Mouse (Mus musculus): Measurements from ENCODE around the gene Wdr91. TPM values are rescaled to one million over a fixed set of nuclear protein-coding genes. Genes with fewer than 3 reads are reported as not detected.

Wdr91 gene
- total RNA-seq, 2 experiments from 2014 or later: 35.1 to 36.5 TPM

DNA sequence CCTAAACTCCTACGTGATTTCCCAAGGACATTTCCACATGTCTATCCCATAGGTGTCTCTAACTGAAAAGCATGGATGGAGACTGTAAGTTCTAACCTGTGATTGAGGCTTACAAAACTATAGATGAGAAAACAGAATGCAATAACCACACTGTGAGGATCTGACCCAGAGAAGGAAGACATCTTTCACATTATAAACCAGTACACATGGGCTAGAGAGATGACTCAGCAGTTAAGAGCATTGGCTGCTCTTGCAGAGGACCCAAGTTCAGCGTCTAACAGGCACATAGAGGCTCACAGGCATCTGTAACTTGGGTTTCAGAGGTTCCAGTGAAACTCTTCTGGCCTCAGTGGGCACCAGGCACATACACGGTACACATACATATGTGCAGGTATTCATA, 3.8 kb upstream of the Wdr91 start:
- no peak for DNase-seq

DNA sequence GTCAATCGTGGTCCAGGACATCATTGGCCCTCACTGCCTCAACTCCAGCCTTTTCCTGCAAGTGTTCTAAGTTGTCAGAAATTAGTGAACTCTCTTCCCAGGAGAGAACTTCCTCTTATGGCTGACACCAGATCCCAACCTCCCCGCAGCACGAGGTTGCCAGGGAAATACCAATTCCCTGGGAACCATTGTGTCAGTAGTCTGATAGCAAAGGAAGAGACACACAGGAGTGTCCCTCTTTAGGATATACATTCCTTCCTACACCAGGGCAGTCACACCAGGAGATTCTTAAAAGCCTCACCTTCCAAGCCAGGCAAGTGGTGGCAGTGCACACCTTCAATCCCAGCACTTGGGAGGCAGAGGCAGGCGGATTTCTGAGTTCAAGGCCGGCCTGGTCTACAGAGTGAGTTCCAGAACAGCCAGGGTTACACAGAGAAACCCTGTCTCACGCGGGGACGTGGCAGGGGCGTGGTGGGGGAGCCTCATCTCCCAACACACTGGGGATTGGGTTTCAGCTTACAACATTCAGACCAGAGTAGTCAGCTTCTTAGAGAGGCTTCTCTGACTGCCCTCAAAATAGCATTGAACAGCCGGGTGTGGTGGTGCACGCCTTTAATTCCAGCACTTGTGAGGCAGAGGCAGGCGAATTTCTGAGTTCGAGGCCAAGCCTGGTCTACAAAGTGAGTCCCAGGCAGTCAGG, 2.8 kb upstream of the Wdr91 start:
- no peak for DNase-seq

DNA sequence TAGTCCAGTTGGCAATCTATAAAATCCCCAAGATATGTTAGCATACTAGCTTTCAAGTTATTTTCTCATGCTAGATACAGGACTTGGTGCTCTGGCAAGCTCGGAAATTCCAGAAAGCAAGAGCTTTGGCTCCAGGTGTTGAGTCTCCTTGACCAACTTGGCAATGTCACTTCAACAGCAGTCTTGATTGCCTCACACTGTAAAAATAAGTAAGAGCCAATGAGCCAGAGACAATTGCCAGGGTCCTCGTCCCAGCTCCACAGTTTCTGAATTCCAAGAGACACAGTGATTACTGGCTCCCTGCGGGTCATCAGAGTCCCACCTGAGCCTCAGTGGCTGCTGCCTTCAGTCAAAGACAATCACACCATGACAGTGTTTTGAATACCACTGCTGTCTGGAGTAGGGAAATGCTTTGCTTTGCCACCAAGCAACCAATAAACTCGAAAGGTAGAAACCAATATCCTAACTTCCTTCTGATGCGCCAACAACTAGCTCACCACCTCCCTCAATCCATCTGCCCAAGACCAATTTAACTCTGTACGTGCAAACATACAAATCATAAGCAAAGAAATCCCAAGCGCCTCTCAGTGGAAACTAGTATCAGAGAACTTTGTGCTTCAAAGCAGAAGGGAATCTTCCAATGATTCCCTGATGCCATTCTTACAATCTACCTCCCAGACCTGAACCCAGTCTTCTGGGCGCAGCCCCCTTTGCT, 888 bp downstream of the Wdr91 start:
- DNase-seq: no peak

DNA sequence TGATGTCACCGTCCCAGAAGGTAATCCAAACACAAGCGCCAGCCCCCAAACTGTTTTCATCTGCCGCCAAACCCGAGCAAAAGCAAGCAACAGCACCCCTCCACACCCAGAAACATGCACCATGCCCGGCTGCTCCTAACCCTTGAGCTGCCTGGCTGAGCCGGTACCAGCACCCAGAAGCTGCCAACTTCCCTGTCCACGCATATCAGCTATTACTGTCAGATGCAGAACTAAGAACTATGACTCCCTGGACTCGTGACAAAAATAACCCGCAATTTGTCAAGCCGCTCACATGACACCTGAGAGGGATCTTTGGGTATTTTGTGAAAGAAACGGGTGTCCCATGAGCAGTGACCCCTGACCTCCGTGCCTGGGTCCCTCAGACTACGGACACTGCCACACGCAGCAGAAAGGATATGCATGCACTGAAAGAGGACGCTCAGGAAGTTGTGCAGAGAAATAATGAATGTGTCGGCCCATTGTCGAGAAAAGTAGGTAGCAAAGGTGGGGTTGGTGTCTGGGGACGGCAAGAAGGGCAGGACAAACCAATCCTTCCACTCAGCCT, 2.9 kb downstream of the Wdr91 start:
- no peak for DNase-seq

DNA sequence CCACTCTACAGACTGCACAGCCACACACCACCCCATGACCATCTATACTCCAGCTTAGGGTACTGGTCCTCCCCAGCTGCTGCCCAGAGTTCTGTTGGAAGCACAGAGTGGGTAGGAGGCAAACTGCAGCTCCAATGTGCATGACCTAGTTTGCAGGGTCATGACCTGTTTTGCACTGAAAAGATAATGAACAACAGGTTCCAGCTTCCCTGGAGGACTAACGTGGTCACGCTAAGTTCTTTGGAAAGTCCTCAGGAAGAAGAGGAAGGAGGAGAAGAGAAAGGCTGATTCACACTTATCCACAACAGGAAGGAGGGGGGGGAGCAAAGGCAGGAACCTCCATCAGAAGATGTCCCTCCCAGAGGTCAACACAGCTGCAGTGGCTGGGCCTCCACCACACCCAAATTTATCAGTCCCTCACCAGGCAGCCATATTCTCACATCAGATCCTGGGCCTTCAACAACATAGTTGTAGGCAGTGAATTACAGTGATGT, 3.5 kb downstream of the Wdr91 start:
- DNase-seq: no peak

DNA sequence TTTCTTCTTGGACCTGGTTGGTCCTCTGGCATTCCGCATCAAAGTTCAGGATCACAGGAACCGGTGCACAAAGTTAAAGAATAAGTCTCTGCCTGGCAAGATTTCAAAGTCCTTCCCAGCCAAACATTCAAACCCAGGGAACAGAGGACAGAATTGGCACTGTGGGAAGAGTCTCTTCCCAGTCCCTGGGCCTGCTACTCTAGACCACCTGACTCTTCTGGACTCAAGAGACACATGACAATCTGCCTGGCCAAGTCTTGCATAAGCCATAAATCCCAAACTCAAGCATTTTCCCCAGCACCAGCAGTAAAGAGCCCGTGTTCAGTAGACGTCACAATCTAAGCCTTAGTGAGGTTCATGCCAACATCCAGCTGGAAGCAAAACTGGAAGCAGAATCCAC, 4.0 kb downstream of the Wdr91 start:
- no peak for DNase-seq

DNA sequence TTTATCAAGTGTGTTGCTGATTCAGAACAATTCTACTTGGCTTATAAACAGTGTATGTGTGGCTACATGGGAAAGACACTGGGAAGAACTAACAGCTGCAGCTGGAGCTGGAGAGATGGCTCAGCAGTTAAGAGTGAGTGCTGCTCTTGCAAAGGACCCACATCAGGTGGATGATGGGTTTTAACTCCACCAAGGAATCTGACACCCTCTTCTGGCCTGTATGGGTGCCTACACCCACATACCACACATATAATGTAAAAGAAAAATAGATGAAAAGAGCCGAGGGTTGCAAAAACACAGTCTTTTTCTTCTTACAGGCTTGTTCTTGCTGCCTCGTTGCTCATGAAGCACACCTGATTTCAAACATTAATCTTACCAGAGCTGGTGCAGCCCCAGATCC, 4.6 kb downstream of the Wdr91 start:
- DNase-seq: no peak

DNA sequence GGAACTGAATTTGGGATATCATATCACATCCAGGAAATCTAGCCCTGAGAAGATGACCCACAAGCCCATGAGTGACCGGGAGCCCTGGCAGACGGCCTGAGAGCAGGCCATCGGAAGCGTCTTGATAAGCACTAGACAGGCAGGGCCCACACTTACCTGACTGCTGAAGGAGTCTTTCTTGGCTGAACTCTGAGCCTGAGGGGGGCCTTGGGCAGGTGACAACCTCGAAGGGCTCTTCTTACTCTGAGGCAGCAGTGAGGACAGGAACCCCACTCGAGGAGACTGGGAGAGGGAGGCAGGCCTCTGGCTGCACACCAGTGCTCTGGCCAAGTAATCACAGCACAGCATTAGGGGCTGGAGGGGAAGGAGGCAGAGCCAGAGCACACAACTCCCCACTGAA, 6.3 kb downstream of the Wdr91 start:
- DNase-seq: no peak

DNA sequence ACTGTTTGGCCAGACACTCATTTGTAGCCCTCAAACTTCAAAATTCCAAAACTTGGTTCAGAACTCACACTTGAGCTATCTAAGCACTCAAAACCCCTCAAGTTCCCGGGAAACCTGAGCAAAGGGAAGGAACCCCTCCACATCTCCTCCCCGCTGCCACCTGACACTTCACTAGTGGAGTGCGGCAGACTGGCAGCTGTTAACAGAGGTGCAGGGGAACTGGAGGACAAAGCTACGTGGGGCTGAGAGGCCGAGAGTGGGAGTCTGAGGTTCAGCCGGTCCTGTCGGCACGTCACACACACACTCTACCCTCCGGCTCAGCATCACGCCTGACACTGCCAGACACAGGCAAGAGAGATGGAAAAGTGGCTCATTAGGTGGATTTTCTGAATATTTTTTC, 6.8 kb downstream of the Wdr91 start:
- no peak for DNase-seq

DNA sequence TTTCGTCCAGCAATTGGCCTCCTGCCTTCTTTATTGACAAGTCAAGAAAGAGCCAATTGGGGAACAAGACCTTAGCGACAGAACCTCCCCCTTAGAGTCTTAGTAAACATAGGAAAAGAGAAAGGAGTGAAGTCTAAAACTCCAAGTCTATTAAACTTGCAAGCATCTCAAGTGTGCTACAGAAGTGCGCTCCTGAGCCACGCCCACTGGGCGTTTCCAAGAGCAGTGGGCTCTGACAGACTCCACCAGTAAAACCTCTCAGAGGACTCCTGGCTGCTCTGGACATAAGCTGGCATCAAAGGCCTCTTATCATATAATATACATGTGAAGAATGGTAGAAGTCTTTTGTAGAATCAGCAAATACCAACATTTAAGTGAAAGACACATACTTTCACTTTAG, 7.2 kb downstream of the Wdr91 start:
- no peak for DNase-seq

DNA sequence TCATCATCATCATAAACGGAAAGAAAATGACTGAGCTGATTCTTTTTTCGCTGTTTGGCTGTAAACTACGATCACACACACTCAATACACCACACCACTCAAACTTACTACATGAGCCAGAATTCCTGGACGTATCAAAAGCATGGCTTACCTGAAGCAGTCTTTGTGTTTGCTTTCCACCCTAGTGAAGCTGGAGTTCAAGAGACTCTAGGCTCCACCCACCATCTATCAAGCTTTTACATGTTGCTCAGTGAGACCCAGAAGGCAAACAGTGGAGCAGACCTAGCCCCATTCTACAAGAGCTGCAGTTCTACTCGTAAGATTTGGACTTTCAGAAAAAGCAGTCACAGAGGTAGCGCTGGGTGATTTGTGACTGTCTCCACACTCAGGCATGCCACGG, 8.1 kb downstream of the Wdr91 start:
- DNase-seq: no peak

DNA sequence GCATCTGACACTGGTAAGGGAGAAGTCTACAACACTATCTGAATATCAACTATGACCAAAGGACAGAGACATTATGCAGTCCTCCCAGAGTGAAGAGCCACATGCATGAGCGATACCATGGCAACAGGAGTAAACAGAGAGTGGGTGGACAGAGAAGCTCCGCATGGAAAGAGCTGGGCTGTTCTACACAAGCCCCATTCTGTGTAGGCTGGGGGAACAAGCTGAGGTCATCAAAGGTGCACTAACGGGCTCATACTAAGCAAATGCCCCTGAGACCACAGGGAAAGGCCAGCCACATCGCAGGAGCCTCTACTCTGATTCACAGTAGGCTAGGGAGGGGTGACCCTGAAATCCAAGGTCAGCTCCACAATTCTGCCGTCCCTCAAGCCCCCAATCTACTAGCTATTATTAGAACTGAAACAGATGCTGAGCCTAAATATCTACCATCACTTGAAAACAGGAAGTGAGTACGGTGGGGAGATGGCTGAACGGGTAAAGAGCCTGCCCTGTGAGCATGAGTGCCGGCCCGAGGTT, 8.7 kb downstream of the Wdr91 start:
- no peak for DNase-seq

DNA sequence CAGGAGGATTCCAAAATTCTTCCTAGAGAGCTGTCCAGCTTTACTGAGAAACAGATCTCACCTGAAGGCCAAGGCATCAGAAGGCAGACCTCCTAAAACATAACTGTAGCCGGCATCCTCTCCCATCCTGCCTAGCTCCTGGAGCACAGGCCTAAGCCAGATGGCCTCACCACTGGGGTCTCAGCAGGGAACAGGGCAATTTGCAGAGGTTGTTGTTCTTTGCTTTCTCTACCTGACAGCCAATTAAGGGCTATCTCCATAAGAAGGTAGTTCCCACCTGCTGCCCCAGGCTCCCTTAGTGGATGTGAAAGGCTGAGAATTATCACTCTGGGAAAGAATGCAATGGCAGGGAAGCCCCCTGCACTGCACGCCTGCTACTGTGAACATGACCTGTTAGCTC, 9.7 kb downstream of the Wdr91 start:
- no peak for DNase-seq

DNA sequence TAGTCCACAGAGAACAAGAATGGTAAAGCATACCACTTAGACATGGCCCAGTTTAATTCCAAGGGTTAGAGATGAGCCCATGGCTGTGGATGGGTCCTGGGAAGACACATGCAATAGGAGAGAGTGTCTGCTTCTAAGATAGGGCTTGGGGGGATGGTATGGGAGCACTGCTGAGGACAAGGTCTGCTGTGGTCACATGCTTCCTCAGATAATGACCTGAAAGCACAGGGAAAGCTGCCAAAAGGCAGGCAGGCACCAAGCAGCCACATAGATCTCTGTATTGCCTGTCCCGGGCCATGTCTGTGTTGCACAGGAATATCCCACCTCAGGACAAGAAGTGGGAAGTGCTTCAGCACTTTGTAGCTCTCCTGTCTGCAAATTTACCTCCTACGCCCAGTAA, 11.5 kb downstream of the Wdr91 start:
- no peak for DNase-seq

DNA sequence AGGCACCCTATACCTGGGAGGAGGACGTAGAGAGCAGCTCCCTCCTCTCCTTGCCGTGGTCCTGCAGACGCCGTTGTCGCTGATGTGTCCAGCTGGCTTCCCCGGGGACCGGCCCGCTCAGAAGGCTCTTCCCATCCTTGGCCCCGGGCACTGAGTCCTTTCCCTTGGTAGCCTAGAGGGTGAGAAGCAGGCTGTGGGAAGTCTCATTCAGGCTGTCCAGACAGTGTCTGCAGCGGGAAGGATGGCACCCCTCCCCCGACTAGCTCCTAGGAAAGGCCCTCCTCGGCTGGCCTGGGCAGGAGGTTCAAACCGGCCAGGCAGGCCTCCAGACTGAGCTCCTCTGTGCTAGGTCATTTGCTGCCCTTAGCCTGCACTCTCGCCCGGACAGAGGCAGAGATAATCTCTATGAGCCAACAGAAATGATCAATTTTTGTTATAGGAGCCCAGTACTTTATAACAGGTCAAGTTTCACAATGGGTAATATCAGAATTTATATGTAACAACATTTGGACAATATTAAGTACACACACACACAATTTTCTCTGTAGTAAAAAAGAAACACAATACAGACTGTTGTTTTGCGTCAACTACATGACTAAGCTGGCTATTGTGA, 14.4 kb downstream of the Wdr91 start:
- no peak for DNase-seq

DNA sequence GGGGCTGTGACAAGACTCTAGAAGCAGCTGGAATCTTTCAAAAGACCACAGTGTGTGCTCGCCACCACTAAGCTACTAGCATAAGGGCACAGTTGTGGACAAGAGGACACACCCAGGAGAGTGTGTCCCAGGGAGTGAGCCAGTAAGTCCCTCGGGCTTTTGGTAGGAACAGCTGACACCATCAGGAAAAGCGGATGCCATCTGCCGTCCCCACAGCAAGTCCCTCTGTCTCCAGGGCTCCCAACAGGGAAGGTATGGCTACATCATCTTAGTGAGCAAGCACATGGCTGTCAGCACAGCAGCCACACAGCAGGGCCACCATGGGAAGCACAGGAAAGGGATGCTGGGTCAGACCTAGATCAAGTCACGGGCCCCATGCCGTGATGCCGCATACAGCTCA, 15.1 kb downstream of the Wdr91 start:
- DNase-seq: no peak

DNA sequence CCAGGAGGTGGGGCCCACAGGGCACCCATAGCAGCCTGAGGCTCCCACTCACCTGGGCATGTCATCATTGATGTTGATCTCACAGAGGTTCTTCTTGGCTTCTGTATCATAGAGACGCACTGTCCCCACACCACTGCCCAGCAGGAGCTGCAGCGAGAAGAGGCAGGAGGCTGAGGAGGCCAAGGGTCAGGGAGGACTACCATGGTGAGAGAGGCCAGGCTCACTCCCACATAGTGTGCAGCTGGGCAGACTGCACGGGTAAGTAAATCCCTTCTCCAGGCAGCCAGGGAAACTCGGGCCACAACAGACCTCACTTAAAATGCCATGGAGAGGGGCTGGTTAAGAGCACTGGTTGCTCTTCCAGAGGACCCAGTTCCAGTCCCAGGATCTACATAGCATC, 21.5 kb downstream of the Wdr91 start:
- no peak for DNase-seq

DNA sequence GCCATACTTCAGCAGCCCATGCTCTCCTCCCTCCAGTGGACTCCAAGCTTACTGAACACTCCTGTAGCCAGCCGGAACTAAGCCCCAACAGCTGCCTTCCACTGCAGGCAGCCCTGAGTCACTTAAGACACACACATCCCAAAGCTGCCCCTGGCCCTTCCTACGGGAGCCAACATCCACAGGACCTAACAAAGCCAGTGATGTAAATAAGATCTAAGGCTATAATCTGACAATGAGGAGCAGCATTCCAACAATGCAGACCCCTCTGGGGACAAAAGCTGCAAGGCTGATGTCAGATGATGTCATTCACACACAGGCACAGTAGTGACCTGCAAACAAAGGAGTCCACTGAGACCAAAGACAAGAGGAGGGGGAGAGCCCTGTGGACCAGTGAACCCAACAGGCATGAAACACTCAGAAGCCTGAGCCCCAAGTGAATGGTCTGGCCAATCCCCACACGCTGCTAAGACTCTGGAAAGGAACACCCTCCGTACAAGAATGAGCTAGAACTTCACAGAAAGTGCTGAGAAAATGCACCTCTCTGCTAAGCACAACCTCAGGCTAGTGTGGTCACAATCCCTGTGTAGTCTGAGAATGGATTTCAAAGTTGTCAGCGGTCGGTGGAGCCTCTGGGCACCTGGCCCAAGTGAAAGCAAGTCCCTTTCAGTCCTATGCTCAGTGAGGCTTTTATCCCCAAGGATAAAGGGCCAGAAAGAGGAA, 23.4 kb downstream of the Wdr91 start:
- DNase-seq: no peak

DNA sequence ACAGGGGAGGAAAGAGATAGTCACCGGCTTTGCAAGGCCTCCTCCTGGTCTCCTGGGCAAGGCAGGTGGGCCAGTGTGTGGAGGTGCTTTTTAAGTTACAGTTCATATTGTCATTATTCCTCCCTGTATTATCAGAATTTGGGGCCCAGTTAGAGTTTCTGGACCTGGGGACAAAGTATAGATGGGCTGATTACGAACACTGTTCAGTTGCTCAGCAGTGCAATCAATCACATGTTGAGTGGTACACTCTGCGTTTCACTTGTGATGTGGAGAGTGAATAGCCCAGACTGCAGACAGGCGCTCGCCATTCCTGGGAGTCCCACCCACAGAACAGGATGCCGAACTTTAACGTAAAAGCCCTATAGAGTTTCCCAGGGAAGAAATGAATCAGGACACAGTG, 26.0 kb downstream of the Wdr91 start:
- DNase-seq: no peak

DNA sequence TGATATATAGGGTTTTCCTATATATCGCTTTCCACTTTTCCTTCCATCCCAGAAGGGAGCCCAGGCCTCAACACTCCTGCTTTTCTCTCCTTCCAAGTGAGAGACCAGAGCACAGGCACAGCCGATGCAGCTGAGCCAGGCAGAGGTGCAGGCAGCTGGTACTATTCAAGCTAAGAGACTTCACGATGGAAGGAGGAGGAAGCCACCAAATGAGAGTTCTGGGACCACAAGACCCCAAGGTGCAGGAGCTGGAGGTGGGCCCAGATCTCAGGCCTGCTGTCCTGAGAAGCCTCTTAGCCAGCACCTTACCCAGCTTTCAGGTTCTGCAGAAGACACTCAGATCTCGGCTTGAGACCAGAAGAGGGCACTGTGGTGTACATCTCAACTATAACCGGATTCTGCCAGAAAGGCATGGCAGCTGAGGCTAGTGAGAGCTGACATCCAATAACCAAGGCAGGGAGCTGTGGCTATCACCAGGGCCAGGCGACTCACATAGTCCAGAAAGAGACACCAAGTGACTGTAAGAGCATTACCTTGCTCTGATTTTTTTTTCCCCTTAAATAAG, 30.7 kb downstream of the Wdr91 start:
- peak in 1 of 2 experiments; percentile 39 for DNase-seq

DNA sequence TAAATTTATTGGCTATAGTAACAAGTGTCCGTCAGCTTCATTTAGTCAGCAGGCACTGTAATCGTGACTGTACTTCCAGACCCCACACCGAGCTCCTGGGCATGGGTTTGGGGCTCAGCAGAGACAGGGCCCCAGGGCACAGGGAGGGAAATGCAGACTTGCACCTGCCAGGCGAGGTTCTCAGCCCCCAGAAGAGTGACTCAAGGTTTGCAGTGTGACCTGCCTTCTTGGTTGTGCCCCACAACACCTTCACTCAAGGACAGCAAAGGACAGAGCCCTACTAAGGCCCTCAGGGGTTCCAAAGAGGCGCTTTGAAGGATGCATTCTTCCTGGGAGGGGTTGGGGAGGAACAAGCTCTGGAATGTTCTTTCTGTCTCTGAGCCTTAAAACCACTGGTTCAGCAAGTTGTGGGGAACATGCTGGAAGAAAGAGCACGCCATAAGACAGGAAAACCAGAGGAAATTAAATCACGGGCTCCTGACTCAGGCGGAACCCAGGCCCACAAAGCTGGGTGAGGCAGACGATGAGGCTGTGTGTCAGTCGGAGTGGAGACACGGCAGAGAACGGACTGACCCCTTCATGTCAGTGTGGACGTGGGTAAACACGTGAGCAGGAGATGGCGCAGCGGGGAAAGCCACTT, 31.5 kb downstream of the Wdr91 start:
- no peak for DNase-seq

Data from layer of hippocampus, postnatal 36 days (tissue).